Mouse (Mus musculus): ENCODE results near the gene Ybx3. TPM values are rescaled to one million over a fixed set of nuclear protein-coding genes. Genes with fewer than 3 reads are reported as not detected.
A peak's percentile ranks its signal among the peaks of the same experiment; 100 is the strongest.

Ybx3 gene
- polyA plus RNA-seq, 1 experiment from 2014 or later: 65.9 TPM

DNA sequence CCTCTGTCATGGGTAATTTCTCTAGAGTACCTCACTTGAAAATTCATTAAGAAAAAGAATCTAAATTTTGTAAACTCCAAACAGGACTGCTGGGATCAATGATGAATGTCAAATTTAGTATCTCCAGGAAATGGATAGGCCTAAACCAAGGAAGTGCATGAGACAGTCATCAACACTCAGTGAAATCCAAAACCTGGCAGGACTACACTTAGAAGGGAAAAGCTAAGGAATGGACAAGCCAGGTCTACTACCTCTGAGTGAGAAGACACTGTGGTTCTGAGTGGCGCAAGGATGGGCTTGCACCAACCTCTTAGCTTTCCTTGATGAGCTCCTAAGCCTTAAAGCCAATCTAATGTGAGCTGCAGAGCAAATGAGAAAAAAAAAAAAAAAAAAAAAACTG is 2.8 kb downstream of the Ybx3 start:
- peaks cover 30% of the 10 kb centered on the region for H3K4me1 ChIP-seq (replicated peaks; ENCODE audit: insufficient read depth, low read length)
- TF ChIP-seq CTCF (IDR thresholded peaks at IDR 0.05; ENCODE audit: low read depth): no peak
- no peak for ATAC-seq (replicated peaks; ENCODE audit: low FRiP score, low read depth)
- no peaks in the 10 kb centered on the region for H3K27me3 ChIP-seq (ENCODE audit: insufficient read depth, low read length)
- DNase-seq (ENCODE audit: low spot score): peak; percentile 43
- no peak overlapping the region for H3K4me2 ChIP-seq (ENCODE audit: low read length)
- no peak overlapping the region for H3K27ac ChIP-seq
- WGBS: 70% methylated on average over 1 of the region's 1 CpGs
- no peaks in the 10 kb centered on the region for H3K9me3 ChIP-seq (replicated peaks; ENCODE audit: low read length)
- peaks cover under 1% of the 10 kb centered on the region; the same call in 1 of the 2 replicates for H3K36me3 ChIP-seq (ENCODE audit: insufficient read depth, low read length)
- H3K4me3 ChIP-seq (replicated peaks; ENCODE audit: low read depth, low read length): no peak overlapping the region
- no peak overlapping the region for H3K9ac ChIP-seq (ENCODE audit: low read depth, low read length)

GRCm38 (mm10) chr6:131383713-131384330 is 4.5 kb downstream of the Ybx3 start:
- Histone ChIP-seq H3K36me3 (ENCODE audit: insufficient read depth, low read length) (peaks cover 15% of the 10 kb centered on the region; the same call in 1 of the 2 replicates), H3K9me3 (replicated peaks; ENCODE audit: low read length) (no peaks in the 10 kb centered on the region), H3K4me2 (ENCODE audit: low read length) (no peak overlapping the region), H3K4me3 (replicated peaks; ENCODE audit: low read depth, low read length) (no peak overlapping the region), H3K27me3 (ENCODE audit: insufficient read depth, low read length) (no peaks in the 10 kb centered on the region), H3K9ac (ENCODE audit: low read depth, low read length) (no peak overlapping the region), H3K4me1 (replicated peaks; ENCODE audit: insufficient read depth, low read length) (peaks cover 30% of the 10 kb centered on the region), H3K27ac (no peak overlapping the region)
- DNase-seq (ENCODE audit: low spot score) (peak; percentile 67), ATAC-seq (replicated peaks; ENCODE audit: low FRiP score, low read depth) (no peak)
- TF ChIP-seq CTCF (IDR thresholded peaks at IDR 0.05; ENCODE audit: low read depth): no peak
- 25% methylated on average over 6 of the region's 6 CpGs for WGBS

DNA sequence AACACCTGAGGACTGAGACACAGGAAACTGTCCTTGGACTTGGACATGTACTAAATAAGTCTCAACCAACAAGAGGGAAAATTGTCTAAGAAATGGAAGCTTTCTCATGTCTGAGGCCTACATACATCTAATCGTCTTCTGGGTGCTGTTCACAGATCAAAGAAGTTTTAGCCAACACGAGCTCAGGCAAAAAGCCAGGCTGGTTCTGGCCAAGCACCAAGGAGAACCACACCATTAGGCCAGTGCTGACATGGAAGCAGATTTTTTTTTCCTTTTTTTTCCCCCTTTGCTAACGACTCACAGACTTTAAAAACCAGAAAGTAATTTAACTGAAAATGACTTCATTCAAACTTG is 5.3 kb downstream of the Ybx3 start:
- WGBS: 21% methylated on average over 3 of the region's 3 CpGs
- H3K4me2 ChIP-seq (ENCODE audit: low read length): peak overlapping the region; percentile 32; the same call in 1 of the 2 replicates
- ATAC-seq (replicated peaks; ENCODE audit: low FRiP score, low read depth) (no peak), DNase-seq (ENCODE audit: low spot score) (no peak)
- no peak overlapping the region for H3K9ac ChIP-seq (ENCODE audit: low read depth, low read length)
- H3K9me3 ChIP-seq (replicated peaks; ENCODE audit: low read length): no peaks in the 10 kb centered on the region
- no peak overlapping the region for H3K4me3 ChIP-seq (replicated peaks; ENCODE audit: low read depth, low read length)
- no peaks in the 10 kb centered on the region for H3K27me3 ChIP-seq (ENCODE audit: insufficient read depth, low read length)
- H3K4me1 ChIP-seq (replicated peaks; ENCODE audit: insufficient read depth, low read length): peaks cover 30% of the 10 kb centered on the region
- H3K27ac ChIP-seq: 0 out of 2 replicates have a peak overlapping the region, but pooled peaks have one; percentile 73
- no peak for TF ChIP-seq CTCF (IDR thresholded peaks at IDR 0.05; ENCODE audit: low read depth)
- H3K36me3 ChIP-seq (ENCODE audit: insufficient read depth, low read length): peaks cover 23% of the 10 kb centered on the region; the same call in 1 of the 2 replicates

- Histone ChIP-seq H3K9me3 (replicated peaks; ENCODE audit: low read length) (no peaks in the 10 kb centered on the region), H3K27me3 (ENCODE audit: insufficient read depth, low read length) (no peaks in the 10 kb centered on the region), H3K27ac (peak overlapping the region; percentile 73), H3K36me3 (ENCODE audit: insufficient read depth, low read length) (peaks cover 27% of the 10 kb centered on the region; the same call in 1 of the 2 replicates), H3K4me1 (replicated peaks; ENCODE audit: insufficient read depth, low read length) (peaks cover 30% of the 10 kb centered on the region), H3K4me3 (replicated peaks; ENCODE audit: low read depth, low read length) (no peak overlapping the region), H3K4me2 (ENCODE audit: low read length) (peak overlapping the region; percentile 32; the same call in 1 of the 2 replicates), H3K9ac (ENCODE audit: low read depth, low read length) (no peak overlapping the region)
- 20% methylated on average over 14 of the region's 14 CpGs for WGBS
- peak; percentile 83 for DNase-seq (ENCODE audit: low spot score)
- TF ChIP-seq CTCF (IDR thresholded peaks at IDR 0.05; ENCODE audit: low read depth): peak; percentile 52
- peak; percentile 84 for ATAC-seq (replicated peaks; ENCODE audit: low FRiP score, low read depth)
Measured at GRCm38 (mm10) chr6:131382232-131382983, 5.9 kb downstream of the Ybx3 start.

DNA sequence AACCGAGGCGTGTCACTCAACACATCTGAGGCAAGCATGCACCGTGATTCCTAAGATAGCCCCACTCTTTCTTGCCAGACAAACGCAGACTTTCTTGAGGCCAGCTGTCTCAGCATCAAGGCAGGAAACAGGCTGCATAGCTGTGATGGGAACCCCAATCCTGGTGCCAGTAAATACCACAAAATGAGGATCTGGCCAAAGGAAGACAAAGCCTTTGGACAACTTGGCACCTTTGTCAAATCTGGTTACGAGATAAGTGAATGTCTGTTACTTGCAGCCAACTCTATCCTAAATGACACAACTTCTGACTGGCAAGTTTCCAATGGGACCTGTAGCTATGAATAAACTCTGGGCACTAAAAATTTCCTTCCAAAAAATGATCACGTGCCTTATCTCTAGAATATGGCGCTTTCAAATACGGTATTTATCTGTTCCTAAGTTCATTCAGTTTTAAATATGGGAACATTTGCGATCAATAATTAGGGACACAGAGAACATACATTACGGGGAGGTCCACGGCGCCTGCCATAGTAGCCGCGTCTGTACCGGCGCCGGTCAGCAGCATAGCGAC is 9.3 kb downstream of the Ybx3 start:
- WGBS: 94% methylated on average over 18 of the region's 18 CpGs
- Histone ChIP-seq H3K9me3 (replicated peaks; ENCODE audit: low read length) (no peaks in the 10 kb centered on the region), H3K4me1 (replicated peaks; ENCODE audit: insufficient read depth, low read length) (peaks cover 17% of the 10 kb centered on the region), H3K36me3 (ENCODE audit: insufficient read depth, low read length) (peaks cover 38% of the 10 kb centered on the region; the same call in 1 of the 2 replicates), H3K27ac (no peak overlapping the region), H3K4me3 (replicated peaks; ENCODE audit: low read depth, low read length) (no peak overlapping the region), H3K9ac (ENCODE audit: low read depth, low read length) (no peak overlapping the region), H3K27me3 (ENCODE audit: insufficient read depth, low read length) (no peaks in the 10 kb centered on the region), H3K4me2 (ENCODE audit: low read length) (no peak overlapping the region)
- no peak for TF ChIP-seq CTCF (IDR thresholded peaks at IDR 0.05; ENCODE audit: low read depth)
- DNase-seq (ENCODE audit: low spot score) (no peak), ATAC-seq (replicated peaks; ENCODE audit: low FRiP score, low read depth) (no peak)

- Histone ChIP-seq H3K9me3 (replicated peaks; ENCODE audit: low read length) (no peaks in the 10 kb centered on the region), H3K9ac (ENCODE audit: low read depth, low read length) (no peak overlapping the region), H3K27me3 (ENCODE audit: insufficient read depth, low read length) (no peaks in the 10 kb centered on the region), H3K4me3 (replicated peaks; ENCODE audit: low read depth, low read length) (no peak overlapping the region), H3K4me2 (ENCODE audit: low read length) (no peak overlapping the region), H3K4me1 (replicated peaks; ENCODE audit: insufficient read depth, low read length) (peaks cover 4% of the 10 kb centered on the region; the same call in 1 of the 2 replicates), H3K27ac (no peak overlapping the region), H3K36me3 (ENCODE audit: insufficient read depth, low read length) (peaks cover 38% of the 10 kb centered on the region; the same call in 1 of the 2 replicates)
- WGBS: 99% methylated on average over 5 of the region's 5 CpGs
- ATAC-seq (replicated peaks; ENCODE audit: low FRiP score, low read depth) (no peak), DNase-seq (ENCODE audit: low spot score) (no peak)
- TF ChIP-seq CTCF (IDR thresholded peaks at IDR 0.05; ENCODE audit: low read depth): no peak
Measured at GRCm38 (mm10) chr6:131377378-131377777, 10.9 kb downstream of the Ybx3 start.

Measured in kidney, postnatal 0 days (tissue).